Mouse (Mus musculus) thymus, adult 2 months (tissue): ENCODE results near the gene Cdk14.

Experiments
- CTCF ChIP-seq: fragments of 200-500 bp; IDR thresholded peaks from 2 replicates; pipeline ENCODE4 v1.5.1; 2012; ENCODE audit warnings: mild to moderate bottlenecking, control low read depth, low read length, moderate library complexity, borderline replicate concordance; ENCODE audit not compliant: control insufficient read depth, poor library complexity, insufficient read depth; ENCODE audit errors: extremely low read depth
- POLR2A ChIP-seq: fragments of 200-500 bp; IDR thresholded peaks from 2 replicates; pipeline ENCODE4 v1.6.1; 2012; ENCODE audit warnings: mild to moderate bottlenecking, low read length, control low read depth, moderate library complexity; ENCODE audit not compliant: control insufficient read depth, poor library complexity, insufficient read depth; ENCODE audit errors: extremely low read depth

DNA sequence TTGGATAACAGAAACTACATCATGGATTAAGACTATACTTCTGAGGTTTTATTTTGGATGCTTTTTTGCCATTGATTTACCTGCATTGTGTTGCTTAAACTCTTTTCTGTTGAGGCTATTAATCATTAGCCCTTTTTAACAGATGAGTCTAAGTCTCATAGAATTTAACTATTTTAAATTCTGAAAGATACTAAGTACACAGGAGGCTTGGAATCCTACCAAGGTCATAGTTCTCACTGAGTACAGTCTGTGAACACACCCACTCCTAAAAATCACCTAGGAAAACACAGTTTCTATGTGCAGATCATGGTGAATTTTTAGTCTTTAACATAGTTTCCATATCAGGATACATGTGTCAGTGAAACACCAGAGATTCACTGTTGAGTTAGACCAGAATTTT lies 658.2 kb downstream of the Cdk14 start:
- TF ChIP-seq CTCF (no peak), POLR2A (no peak)
